Mouse (Mus musculus): Measurements from ENCODE around the gene Nags.
"Not testable (repeated sequence)": the region's sequence is repeated elsewhere in the genome, so short reads cannot be mapped to it uniquely, and the experiment has no call there.

Nags gene

GRCm38 (mm10) chr11:102158024-102158423 is 12.7 kb downstream of the Nags start:
- DNase-seq = not testable (repeated sequence)

DNA sequence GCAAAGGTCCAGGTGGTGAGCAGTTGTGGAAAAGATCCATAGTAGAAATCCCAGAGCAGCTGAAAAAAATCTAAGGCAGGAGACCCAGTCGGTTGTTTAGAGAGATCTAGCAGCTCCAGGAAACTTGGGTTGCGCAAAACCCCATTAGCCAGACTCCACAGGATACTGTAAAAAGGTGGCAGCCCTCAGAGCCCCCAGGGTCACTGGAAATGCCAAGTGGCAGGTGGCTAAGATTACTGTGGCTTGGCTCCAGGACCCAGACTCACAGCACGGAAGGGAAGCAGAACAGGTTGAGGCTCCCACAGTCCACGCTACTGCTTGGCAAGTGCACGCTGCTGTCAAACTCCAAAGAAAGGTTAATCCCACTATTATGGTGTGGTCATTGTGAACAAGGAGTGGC is 14.5 kb downstream of the Nags start:
- DNase-seq = peak; percentile 84

GRCm38 (mm10) chr11:102165971-102166722 is 20.8 kb downstream of the Nags start:
- peak; percentile 79 for DNase-seq

- DNase-seq = peak; percentile 52
Observed at GRCm38 (mm10) chr11:102167539-102167938, 22.2 kb downstream of the Nags start.

DNA sequence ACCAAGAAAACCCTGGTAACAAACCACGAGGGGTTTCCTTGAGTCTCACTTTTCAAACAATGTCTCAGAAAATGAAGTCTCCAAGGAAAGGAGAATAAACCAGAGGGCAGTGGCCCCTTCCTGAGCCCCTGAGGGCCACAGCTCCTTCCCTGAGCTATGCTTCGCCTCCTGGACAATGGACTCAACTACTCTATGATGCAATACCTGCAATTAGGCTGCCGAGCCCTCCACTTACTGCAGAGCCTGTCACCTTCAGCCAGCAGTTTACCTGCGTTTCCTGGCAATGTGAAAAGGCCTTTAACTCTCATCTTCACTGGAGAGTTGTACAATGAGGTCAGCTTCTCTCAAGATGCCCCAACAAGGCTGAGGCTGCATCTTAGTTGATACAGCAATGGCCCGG is 23.4 kb downstream of the Nags start:
- DNase-seq = no peak

DNA sequence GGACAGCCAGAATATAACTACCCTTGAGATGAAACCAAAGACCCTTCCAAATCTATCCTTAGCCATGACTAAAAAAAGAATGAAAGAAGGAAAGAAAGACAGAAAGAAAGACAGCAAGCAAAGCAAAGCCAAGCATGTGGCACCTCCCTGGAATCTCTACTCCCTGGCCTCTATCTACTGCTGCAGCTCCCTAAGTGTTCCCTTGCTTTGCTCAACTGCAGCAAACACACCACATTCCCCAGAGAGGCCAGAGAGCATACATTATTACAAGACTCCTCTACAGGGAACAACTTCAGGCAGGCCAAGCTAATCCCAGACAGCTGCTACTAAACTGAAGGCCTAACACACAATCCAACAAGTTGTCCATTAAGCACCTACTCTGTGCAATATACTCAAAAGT is 34.5 kb downstream of the Nags start:
- DNase-seq = no peak

GRCm38 (mm10) chr11:102184253-102184645 is 38.9 kb downstream of the Nags start:
- DNase-seq = no peak

DNA sequence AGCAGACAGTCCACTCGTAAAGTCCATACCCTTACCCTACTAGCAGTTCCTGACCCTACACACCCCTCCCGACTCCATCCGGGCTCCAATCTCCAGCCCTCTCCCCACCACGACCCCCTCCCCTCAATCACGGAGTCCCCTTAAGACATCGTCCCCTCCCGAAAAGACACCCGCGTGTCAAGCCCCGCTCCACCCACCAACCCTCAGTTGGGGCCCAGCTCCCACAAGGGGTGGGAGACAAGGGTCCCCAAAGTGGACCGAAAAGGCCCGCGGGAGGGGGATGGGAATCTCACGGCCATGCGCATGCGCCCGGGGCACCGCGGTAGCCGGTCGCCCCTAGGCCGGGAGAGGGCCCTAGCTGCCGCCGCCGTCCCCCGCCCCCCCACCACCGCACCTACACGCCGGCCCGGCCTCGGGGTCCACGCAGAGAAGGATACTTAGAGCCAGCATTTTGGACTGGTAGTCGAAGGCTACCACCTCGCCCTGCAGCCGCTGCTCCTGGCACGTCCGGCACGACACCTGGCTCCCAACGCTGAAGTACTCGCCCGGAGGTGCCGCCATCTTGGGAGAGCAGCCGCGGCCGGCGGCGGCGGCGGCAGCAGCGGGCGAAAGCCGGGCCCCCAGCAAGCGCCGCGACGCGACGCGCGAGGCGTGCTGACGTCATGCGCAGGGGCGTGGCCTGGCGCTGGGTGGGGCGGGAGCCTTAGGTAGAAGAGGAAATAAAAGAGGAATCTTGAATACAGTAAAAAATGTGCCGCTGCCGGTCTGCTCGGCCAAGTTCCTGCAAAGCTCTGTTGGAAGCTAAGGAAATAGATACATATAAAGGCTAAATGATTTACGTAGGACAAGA is 39.6 kb downstream of the Nags start, which contains the start of gene Lsm12:
Gene Lsm12, minus strand, starts transcription at position 651 of the 850 bp plus-strand sequence.
- DNase-seq = peak; percentile 95

DNA sequence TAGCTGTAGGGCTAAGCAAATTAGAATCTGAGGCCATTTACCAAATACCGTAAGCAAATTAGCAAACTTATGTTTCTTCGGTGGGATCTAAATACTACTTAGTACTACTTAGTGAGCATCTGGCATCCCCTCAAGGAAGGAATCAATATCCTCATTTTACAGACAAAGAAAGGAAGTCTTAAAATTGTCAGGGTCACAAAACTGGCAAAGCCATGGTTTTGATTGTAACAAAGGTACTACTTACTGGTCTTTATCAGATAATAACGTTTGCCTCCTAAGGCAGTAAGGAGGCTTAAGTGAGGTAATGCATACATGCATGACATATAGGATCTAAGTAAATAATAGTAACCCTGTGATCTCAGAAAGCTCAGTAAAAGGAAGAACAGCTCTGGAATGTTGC is 40.4 kb downstream of the Nags start:
- no peak for DNase-seq

DNA sequence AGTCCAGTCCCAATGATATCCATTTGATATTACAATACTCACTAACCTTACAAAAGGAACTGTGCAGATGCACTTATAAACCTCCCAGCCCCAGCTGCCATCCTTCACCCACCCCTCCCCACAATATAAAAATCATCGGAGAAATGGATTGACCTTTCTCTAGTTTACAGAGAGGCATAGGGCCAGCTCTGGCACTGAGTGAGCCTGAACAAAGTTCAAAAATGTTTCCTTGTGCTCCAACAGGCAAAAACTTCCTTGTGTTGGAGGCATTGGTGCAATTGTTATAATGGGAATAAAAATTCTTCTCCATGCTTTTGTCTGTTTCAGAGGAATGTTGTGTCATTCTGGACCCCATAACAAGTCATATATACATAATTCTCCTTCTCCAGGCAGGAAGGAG is 40.9 kb downstream of the Nags start:
- no peak for DNase-seq

- DNase-seq = peak; percentile 30
Observed at GRCm38 (mm10) chr11:102188980-102189379, 43.7 kb downstream of the Nags start.

- peak; percentile 91 for DNase-seq
Observed at GRCm38 (mm10) chr11:102189461-102190436, 44.4 kb downstream of the Nags start, which contains the start of gene G6pc3. Gene G6pc3 (plus strand): TSS chr11:102189620.

DNA sequence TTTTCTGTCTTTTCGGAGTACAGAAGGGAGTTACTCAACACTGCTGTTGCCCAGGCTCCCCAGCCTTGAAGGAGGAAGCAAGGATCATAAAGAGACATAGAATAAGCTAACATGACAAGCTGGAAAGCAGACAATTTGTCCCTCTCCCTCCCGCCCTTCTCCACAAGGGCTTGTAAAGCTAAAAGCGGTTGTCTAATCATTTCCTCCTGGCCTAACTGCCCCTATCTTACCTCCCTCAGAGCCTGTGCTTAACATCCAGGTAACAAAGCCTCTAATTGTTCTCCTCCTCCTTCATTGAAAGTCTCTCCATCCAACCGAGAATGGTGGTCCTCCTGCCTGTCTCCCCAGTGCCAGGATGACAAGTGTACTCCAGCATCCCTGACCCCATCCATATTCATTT is 45.5 kb downstream of the Nags start:
- DNase-seq = no peak

DNA sequence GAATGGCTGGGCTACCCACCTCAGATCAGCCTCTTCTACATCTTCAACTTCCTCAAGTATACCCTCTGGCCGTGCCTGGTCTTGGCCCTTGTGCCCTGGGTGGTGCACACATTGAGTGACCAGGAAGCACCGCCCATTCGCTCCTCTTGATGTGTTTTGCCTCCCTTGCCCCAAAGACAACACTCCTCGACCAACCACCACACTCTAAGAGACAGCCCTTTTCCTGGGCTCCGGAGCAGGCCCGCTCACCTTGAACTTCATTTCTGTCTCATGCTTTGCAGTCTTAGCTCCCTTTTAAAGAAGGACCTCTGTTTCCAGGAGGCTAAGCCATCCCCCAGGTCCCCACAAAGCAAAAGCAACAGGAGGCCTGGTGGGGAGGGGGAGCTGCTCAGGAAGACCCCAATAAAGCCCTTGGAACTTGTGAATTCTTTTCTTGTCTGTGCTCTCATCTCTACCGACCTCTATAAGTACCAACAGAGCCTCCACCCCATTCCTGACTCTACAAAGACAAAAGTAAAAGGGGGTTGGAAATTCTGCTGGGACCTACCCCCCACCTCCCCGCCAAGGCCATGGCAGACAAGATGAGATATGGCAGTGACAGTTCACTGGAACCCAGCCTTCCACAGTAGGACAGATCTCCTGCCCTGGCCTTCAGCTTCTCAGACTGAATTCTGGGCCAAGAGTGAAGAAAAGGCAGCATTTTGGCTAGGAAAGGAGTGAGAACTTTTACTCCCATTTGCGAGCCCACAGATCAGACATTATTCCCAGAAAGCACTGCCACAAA is 48.5 kb downstream of the Nags start:
- DNase-seq = no peak

- DNase-seq = peak; percentile 46
Observed at GRCm38 (mm10) chr11:102196018-102196797, 50.9 kb downstream of the Nags start.

- no peak for DNase-seq
Observed at GRCm38 (mm10) chr11:102198245-102198644, 52.9 kb downstream of the Nags start.
